Mouse (Mus musculus) stomach, postnatal 0 days (tissue): ENCODE data around the gene Hes5. TPM values are rescaled to one million over a fixed set of nuclear protein-coding genes. Genes with fewer than 3 reads are reported as not detected.

Source experiments
- ATAC-seq: fragments of 200-750 bp; cut with Nextera tagmentation; 2 replicates; pipeline ENCODE4 v1.8.0; 2017; ENCODE audit not compliant: low FRiP score, low TSS enrichment
- DNase-seq: peaks from one replicate; pipeline ENCODE4 v3.0.0-alpha.2; 2016; ENCODE audit warnings: low spot score
- H3K27ac ChIP-seq: fragments of 300-500 bp; sonication (generic); replicated peaks from 2 replicates; pipeline ENCODE4 v1.5.1; 2014; ENCODE audit warnings: mild to moderate bottlenecking, control low read depth
- H3K27me3 ChIP-seq: fragments of 300-500 bp; sonication (generic); 2 replicates; pipeline ENCODE4 v1.6.1; 2014; ENCODE audit warnings: low read length; ENCODE audit not compliant: control insufficient read depth, insufficient read depth
- H3K36me3 ChIP-seq: fragments of 300-500 bp; sonication (generic); 2 replicates; pipeline ENCODE4 v1.6.1; 2014; ENCODE audit warnings: low read length, mixed read lengths; ENCODE audit not compliant: control insufficient read depth, insufficient read depth
- H3K4me1 ChIP-seq: fragments of 300-500 bp; sonication (generic); replicated peaks from 2 replicates; pipeline ENCODE4 v1.6.1; 2014; ENCODE audit warnings: antibody characterized with exemption; ENCODE audit not compliant: control insufficient read depth, insufficient read depth
- H3K4me2 ChIP-seq: fragments of 300-500 bp; sonication (generic); replicated peaks from 2 replicates; pipeline ENCODE4 v1.6.1; 2014; ENCODE audit warnings: low read depth, mild to moderate bottlenecking, control low read depth, moderate library complexity
- H3K4me3 ChIP-seq: fragments of 300-500 bp; sonication (generic); 2 replicates; pipeline ENCODE4 v1.5.1; 2014; ENCODE audit warnings: low read depth, low read length, control low read depth
- H3K9ac ChIP-seq: fragments of 300-500 bp; sonication (generic); 2 replicates; pipeline ENCODE4 v1.6.1; 2014; ENCODE audit warnings: mild to moderate bottlenecking, low read length, control low read depth, mixed read lengths
- H3K9me3 ChIP-seq: fragments of 300-500 bp; sonication (generic); 2 replicates; pipeline ENCODE4 v1.6.1; 2016; ENCODE audit warnings: low read length; ENCODE audit not compliant: control insufficient read depth
- CTCF ChIP-seq: IDR thresholded peaks from 2 replicates; pipeline ENCODE4 v1.5.1; 2016; ENCODE audit warnings: antibody characterized with exemption, low read depth, mild to moderate bottlenecking, moderate library complexity
- EP300 ChIP-seq: optimal IDR thresholded peaks from 2 replicates; pipeline ENCODE3; 2016; ENCODE audit warnings: antibody characterized with exemption
- WGBS: fragments of 180-500 bp; shearing (Covaris S2); extraction: QIAGEN DNeasy Blood & Tissue Kit; methylation state at CpG from one replicate; pipeline ENCODE4 v1.1.7; 2014; 5-methylcytosine and 5-hydroxymethylcytosine counted together
- polyA plus RNA-seq: library from polyadenylated mRNA; unstranded; fragments of >200 nt; fragmentation: Nextera tagmentation; extraction: Ambion mirVana; gene quantifications from 2 replicates; pipeline ENCODE4 v1.2.1, GENCODE M21; 2015

The Hes5 gene
- polyA plus RNA-seq, 1 experiment from 2014 or later = 0.24 TPM

DNA sequence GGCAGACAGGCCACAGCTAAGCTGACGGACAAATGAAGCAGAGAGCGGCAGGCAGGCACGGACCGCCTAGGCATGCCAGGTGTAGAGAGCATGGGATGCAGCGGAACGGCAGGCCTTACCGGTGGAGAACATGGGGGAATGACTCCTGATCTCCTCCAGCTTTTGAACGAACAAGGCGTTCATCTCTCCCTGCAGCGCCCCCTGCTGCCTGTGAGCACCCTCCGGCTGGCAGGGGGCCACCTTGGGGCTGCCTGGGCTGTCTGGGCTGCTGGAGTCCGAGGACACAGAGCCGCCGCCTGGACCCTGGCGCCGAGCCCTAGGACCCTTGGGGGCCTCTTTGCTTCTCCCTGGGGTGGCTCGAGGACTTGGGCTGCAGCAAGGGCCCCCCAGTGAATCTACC lies 25.4 kb downstream of the Hes5 start:
- H3K27ac ChIP-seq = no peak overlapping the region
- ATAC-seq = peak; percentile 5; the same call in 1 of the 2 replicates
- H3K4me1 ChIP-seq = no peaks in the 10 kb centered on the region
- no peak for TF ChIP-seq EP300
- peak; percentile 83 for TF ChIP-seq CTCF
- H3K27me3 ChIP-seq = no peaks in the 10 kb centered on the region
- WGBS = 19% methylated on average over 17 of the region's 17 CpGs
- peak overlapping the region; percentile 41; the same call in 1 of the 2 replicates for H3K9ac ChIP-seq
- peaks cover 2% of the 10 kb centered on the region; the same call in 1 of the 2 replicates for H3K36me3 ChIP-seq
- peak overlapping the region; percentile 23; the same call in 1 of the 2 replicates for H3K4me2 ChIP-seq
- DNase-seq = peak; percentile 81
- peak overlapping the region; percentile 21; the same call in 1 of the 2 replicates for H3K4me3 ChIP-seq
- no peaks in the 10 kb centered on the region for H3K9me3 ChIP-seq

DNA sequence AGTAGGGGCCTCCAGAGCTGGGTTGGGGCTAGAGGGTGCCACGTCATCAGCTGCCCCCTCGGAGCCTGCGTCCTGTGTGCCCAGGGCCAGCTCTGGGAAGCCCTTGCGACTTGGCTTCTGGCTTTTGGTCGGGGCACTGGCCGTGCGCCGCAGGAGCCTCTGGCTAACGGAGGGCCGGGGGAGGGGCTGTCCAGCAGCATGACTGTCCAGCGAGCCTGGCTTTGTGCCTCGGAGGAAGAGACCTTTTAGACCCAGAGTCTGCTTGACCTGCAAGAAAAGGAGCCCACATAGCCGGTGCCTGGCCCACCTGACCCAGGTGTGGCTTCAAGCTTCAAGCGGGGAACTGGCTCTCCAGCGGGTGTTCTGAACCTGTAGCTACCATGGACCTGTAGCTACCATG lies 26.0 kb downstream of the Hes5 start:
- Histone ChIP-seq H3K36me3 (no peaks in the 10 kb centered on the region; the same call in 1 of the 2 replicates), H3K27ac (no peak overlapping the region), H3K9ac (peak overlapping the region; percentile 31; the same call in 1 of the 2 replicates), H3K4me3 (no peak overlapping the region), H3K9me3 (no peaks in the 10 kb centered on the region), H3K4me2 (no peak overlapping the region), H3K27me3 (no peaks in the 10 kb centered on the region), H3K4me1 (no peaks in the 10 kb centered on the region)
- DNase-seq = no peak
- WGBS = 84% methylated on average over 15 of the region's 15 CpGs
- ATAC-seq = no peak
- no peak for TF ChIP-seq CTCF
- no peak for TF ChIP-seq EP300

DNA sequence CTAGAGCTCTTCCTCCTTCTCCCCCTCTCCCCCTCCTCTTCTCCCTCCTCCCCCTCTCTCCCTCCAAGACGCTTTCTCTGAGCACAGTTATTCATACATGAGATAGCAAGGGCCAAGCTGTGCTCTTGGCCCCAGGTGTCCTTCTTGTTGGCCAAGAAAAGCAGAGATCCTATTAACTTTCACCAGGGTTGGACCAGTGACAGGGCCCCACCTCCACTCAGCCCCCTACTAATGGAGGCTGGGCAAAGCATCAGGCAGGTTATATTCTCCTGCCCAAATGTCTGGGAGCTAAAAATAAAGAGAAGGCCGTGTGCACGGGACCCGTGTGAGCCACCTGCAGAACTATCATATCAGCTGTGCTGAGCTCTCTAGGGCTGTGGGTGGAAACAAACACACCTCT lies 34.2 kb downstream of the Hes5 start:
- no peaks in the 10 kb centered on the region for H3K27me3 ChIP-seq
- ATAC-seq (no peak), DNase-seq (no peak)
- no peak overlapping the region for H3K4me3 ChIP-seq
- no peaks in the 10 kb centered on the region for H3K4me1 ChIP-seq
- no peaks in the 10 kb centered on the region for H3K36me3 ChIP-seq
- TF ChIP-seq CTCF = no peak
- TF ChIP-seq EP300 = no peak
- H3K4me2 ChIP-seq = no peak overlapping the region
- 68% methylated on average over 4 of the region's 4 CpGs for WGBS
- H3K27ac ChIP-seq = no peak overlapping the region
- no peak overlapping the region for H3K9ac ChIP-seq
- no peaks in the 10 kb centered on the region for H3K9me3 ChIP-seq

DNA sequence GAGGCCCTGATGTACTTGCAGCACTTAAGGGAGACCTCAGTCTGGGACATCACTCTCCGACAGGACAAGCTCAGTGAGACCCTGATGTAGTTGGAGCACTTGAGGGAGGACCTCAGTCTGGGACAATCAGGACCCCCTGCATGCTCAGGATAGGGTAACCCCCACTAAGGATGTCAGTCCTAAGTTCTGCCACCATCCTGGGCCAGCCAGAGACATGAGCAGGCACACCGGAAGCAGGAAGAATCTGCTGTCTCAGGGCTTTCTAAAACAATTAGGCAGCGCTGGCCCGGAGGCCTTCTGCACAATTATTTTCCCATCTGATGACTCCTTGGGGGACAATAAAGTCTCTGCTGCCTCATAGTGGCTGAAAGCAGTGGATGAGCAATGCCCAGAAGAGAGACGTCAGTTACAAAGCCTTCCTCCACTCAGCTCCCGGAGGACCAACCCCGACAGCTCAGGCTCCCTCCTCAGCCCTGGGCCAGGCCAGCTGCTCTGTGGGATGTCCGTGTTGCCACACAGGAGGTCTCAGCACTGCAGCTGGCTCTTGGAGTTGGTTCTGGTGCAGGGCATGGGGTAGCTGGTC lies 35.9 kb downstream of the Hes5 start:
- Histone ChIP-seq H3K4me3 (no peak overlapping the region), H3K4me2 (no peak overlapping the region), H3K9me3 (no peaks in the 10 kb centered on the region), H3K27ac (no peak overlapping the region), H3K4me1 (no peaks in the 10 kb centered on the region), H3K36me3 (no peaks in the 10 kb centered on the region), H3K27me3 (no peaks in the 10 kb centered on the region), H3K9ac (no peak overlapping the region)
- WGBS = 47% methylated on average over 8 of the region's 8 CpGs
- no peak for TF ChIP-seq EP300
- TF ChIP-seq CTCF = peak; percentile 54
- ATAC-seq = no peak
- no peak for DNase-seq

DNA sequence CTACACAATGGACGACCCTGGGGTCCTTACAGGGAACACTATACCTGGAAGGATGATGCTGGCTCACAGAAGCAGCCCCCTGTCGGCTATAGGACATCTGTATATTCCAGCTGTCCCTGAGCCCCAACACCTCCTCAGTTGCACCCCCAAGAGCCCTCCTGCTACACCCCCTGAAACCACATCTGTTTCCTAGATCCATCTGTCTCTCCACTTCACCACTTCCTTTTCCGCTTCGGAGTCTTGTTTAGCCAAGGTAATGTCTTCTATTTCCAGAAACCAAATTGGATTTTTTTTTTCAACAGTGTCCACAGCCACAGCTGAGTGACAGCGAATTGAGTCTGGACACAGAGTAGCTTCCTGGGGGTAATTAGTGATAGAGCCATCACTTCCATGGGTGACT lies 38.7 kb downstream of the Hes5 start:
- H3K9me3 ChIP-seq = no peaks in the 10 kb centered on the region
- TF ChIP-seq CTCF (no peak), EP300 (no peak)
- DNase-seq (no peak), ATAC-seq (no peak)
- no peaks in the 10 kb centered on the region for H3K4me1 ChIP-seq
- no peaks in the 10 kb centered on the region for H3K27me3 ChIP-seq
- H3K4me3 ChIP-seq = no peak overlapping the region
- no peaks in the 10 kb centered on the region for H3K36me3 ChIP-seq
- no peak overlapping the region for H3K9ac ChIP-seq
- no peak overlapping the region for H3K4me2 ChIP-seq
- WGBS = 73% methylated on average over 5 of the region's 5 CpGs
- H3K27ac ChIP-seq = no peak overlapping the region

DNA sequence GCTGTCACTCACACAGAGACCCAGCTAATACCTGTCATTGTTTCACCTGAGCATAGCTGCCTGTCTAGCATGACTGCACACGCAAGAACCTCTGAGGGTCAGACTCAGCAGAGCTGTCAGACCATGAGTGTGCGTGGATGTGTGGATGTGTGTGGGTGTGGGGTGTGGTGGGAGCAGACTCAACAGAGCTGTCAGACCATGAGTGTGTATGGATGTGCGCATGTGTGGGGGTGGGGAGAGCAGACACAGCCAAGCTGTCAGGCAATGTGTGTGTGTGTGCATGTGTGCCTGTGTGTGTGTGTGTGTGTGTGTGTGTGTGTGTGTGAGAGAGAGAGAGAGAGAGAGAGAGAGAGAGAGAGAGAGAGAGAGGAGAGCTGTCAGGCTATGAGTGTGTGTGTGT lies 44.6 kb downstream of the Hes5 start:
- DNase-seq = no peak
- Histone ChIP-seq H3K9me3 (no peaks in the 10 kb centered on the region), H3K36me3 (no peaks in the 10 kb centered on the region), H3K4me2 (no peak overlapping the region), H3K27me3 (no peaks in the 10 kb centered on the region), H3K27ac (no peak overlapping the region), H3K9ac (no peak overlapping the region), H3K4me1 (no peaks in the 10 kb centered on the region), H3K4me3 (no peak overlapping the region)
- peak; percentile 14; the same call in 1 of the 2 replicates for ATAC-seq
- TF ChIP-seq EP300 (no peak), CTCF (no peak)
- 83% methylated on average over 3 of the region's 3 CpGs for WGBS
